Mouse (Mus musculus) spleen, adult 12 weeks (tissue): Measurements from ENCODE around the gene Izumo3.
"Not testable (repeated sequence)": the region's sequence is repeated elsewhere in the genome, so short reads cannot be mapped to it uniquely, and the experiment has no call there.

Experiments
- DNase-seq: peaks from one replicate; pipeline ENCODE4 v3.0.0; 2022; ENCODE audit warnings: low spot score

Izumo3 gene

DNA sequence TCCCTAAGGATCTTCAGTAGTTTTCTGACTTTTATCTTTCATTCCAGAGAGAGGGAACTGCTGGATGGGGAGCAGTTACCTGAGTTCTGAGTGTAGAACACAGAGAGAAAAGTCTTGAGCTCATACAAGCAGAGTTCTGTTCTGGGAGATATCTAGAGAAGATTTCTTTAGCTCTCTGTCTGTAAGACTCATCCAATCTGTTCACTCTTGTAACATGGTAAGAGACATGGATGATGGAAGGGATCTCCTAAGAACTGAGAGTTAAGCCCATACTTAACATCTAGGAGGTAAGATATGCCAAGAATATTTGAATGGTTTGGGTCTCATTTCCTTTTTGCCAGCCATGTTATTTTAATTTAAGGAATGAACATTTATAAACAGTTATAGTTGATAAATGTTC, at the start of gene Izumo3:
TSS of gene Izumo3 (minus strand) at position 101 of the 400 bp plus-strand sequence.
- DNase-seq = no peak

DNA sequence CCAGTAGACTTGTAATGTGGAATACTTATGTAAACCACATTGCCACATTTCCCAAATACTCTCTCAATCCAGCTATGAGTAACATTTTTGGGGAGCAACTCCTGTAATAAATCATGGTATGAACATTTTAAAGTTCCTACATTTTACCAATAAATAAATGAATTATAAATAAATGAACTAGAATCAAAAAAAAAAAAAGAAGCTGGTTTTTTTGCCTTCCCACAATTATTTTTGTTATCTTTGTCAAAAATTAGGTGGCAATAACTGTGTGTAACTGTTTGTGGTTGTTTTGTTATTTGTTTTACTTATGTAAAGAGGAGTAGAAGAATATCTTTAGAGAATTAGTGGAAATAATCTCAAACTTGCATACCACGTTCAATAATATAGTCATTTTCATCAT, 44.6 kb upstream of the Izumo3 start, which contains the start of gene Gm12666:
TSS of gene Gm12666 (minus strand) at position 101 of the 400 bp plus-strand sequence.
- not testable (repeated sequence) for DNase-seq

DNA sequence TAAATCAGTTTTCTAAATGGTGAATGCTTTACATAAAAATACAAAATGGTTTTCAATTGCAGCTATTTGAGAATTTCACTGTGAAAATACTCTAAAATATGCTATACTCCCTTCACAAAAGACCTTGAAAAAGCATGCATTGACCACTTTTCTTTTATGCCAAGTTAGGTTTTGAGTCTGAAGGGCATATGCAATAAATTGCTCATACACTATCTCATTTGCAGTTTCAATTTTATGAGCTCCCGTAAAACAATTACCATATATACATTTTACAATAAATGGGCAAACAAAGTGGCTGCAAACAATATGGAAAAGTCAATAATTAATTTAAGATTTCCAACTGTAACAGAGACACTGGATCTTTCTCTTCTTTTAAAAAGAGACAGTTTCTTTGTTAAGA, 5.6 kb upstream of the Izumo3 start:
- no peak for DNase-seq

DNA sequence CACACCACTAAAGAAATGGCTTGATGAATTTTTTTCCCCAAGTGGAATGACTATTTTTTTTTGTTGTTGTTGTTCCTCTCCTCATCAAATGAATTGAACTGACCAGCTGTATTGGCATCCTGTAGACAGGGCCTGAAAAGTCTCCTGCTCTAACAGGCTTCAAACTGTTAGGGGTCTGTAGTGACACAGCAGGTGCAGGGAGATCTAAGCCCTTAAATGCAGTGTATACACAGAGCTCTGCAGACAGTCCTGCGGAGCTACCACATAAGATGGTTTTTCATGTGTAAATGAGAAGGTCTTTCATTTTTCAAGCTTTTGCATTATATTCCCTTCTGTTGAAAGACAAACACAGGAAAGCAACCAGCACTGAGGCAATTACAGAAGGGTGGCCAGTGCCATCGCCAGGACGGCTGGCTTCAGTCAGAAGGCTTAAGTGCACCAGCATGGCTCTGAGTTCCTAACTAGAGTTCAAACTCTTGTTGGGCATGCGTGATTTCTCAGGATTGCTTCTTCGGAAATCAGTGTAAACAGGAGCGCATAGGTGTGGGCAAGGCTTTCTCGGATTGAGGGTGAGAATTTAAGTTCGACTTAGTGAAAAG, 35.5 kb downstream of the Izumo3 start:
- DNase-seq = no peak

DNA sequence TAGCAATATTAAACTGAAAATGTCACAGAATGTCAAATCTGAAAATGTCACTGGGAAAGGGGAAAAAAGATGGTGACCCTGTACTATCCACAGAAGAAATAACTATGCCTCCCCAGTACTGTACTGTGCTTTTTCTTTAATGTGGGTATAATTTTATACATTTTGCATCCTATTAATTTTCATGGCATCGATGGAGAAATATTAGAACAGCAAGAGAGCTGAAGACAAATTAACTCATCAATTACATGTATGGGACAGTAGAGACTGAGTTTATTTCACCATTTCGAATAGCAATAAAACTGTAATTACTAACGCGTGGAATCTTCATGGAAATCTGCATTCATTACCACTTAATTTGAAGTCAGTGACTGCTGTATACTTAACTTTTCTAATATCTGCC, 49.6 kb downstream of the Izumo3 start:
- no peak for DNase-seq

DNA sequence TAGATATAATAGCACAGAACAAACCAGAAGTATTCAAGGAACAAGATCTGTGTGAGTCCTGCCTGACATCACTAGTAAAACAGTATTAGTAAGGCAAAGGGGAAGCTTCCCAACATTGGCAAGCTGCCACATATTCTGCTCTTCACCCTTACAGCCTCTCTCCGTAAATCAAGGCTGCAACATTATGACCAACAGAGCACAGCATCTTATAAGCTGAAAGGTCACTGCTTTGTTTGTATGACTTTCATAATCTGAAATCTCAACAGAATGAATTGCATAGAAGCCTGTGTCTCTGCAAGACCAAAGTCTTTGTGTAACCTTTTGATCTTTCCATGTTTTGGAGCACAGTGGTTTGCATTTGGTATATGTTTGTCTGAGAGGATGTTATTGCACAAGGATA, 51.1 kb downstream of the Izumo3 start:
- no peak for DNase-seq
